Mouse (Mus musculus) right cerebral cortex, postnatal 36 days (tissue): ENCODE results near the gene Isca1.
"Not testable (repeated sequence)": the region's sequence is repeated elsewhere in the genome, so short reads cannot be mapped to it uniquely, and the experiment has no call there.

Experiments
- DNase-seq, 2 experiments: peaks; one replicate each; pipeline ENCODE4 v3.0.0; 2022; ENCODE audit warnings: low spot score in 2 of 2, mixed read lengths in 1 of 2

Gene Isca1

GRCm38 (mm10) chr13:59746711-59747110, 22.9 kb downstream of the Isca1 start, which contains the start of gene 1700014D04Rik:
1700014D04Rik (minus strand) TSS chr13:59746752.
- peak; percentile 51 to 71 for DNase-seq

GRCm38 (mm10) chr13:59746164-59746563, 23.4 kb downstream of the Isca1 start:
- no peak for DNase-seq

GRCm38 (mm10) chr13:59745462-59745861, 24.1 kb downstream of the Isca1 start:
- no peak for DNase-seq

GRCm38 (mm10) chr13:59741697-59742096, 27.9 kb downstream of the Isca1 start:
- no peak for DNase-seq

DNA sequence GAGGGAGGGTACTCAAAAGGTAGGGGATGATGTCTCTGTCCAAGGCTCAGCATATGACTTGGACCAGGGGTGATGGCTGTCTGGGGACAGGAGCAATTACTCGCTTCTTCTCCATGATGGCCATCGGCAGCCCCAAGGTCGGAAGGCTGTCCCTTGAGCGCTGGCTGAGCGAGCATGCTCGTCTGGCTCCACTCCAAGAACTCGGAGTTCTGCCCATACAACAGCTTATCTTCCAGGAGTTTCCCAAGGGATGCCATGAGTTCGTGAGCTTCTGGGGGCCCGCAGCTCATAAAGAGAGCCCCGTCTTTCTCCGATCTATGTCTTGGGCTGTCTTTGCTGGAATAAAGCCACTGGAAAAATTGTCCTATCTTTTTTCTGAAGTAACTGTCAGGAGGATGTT, 28.5 kb downstream of the Isca1 start:
- no peak for DNase-seq

DNA sequence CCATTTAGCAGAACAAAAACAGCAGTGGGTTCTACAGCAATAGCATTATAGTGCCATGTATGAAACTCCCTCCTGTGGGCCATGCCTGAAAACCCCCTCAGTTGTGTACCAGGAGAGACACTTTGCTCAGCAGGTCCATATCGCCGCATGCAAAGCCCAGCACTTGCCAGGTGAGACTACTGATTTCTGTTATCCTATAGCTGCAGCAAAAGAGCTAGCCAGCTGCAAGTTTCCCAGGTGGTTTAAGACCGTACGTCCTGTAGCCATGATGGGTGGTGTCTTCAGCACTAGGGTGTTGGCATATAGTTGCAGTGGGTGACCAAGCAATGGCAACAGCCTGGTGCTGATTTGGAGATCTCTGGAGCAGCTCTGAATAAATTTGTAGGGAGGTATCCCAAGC, 30.2 kb downstream of the Isca1 start:
- no peak for DNase-seq

DNA sequence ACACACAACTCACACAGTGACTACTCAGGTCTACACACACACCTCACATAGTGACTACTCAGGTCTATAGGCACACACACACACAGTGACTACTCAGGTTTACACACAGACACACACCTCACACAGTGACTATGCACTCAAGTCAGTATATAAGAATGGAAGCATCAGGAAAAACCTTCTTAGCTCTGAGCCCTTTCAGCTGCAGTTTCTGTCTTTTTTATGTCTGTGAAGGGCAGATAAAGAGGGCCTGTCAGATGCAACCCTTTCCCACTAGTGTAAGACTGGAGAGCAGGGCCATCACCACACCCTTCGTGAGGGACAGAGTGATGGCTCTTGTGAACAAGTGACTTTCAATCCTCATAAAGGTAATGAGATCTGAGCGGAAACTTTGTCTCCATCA, 31.2 kb downstream of the Isca1 start:
- DNase-seq, result no peak

DNA sequence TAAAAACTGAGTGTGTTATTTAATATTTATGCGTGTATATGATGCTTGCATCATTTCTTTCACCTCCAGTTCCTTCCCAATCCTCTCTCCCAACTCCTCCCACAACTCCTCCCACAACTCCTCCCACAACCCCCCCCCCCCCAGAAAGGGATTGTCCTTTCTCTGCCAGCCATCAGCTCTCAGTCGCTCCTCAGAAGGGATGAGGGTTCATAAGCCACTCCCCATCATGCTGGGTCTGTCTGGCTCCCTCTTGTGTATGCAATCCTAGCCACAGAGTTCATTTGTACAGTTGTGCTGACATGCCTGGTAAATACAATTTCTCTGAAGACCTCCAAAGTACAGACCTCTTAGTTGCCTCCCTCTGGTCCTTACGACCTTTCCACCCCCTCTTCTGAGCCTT, 34.4 kb downstream of the Isca1 start:
- no peak for DNase-seq

DNA sequence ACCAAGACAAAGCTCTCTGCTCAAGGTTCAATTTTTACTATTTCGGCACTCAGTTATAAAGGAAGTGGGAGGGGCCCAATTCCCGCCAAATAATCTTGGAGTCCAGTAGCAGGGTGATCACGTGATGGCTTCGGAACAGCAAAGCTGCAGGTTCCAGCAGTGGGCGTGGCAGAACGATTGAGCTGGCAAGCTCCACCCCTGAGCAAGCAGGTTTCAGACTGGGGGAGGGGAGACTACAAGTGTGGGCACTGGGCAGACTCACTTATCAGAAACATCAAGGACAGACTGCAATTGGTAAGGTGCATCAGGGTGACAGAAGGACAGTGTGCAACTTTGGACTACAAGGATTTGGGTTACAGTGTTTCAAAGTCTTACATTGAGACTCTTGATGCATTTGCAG, 35.3 kb downstream of the Isca1 start:
- DNase-seq, result not testable (repeated sequence)

- no peak for DNase-seq
Observed at GRCm38 (mm10) chr13:59733936-59734335, 35.7 kb downstream of the Isca1 start.

GRCm38 (mm10) chr13:59731652-59732051, 38.0 kb downstream of the Isca1 start, which contains the start of gene Spata31d1d:
Spata31d1d (minus strand) TSS chr13:59731752.
- no peak for DNase-seq

GRCm38 (mm10) chr13:59728378-59729093, 41.1 kb downstream of the Isca1 start:
- peak; percentile 67 to 70 for DNase-seq

GRCm38 (mm10) chr13:59726139-59726867, 43.3 kb downstream of the Isca1 start:
- no peak for DNase-seq

DNA sequence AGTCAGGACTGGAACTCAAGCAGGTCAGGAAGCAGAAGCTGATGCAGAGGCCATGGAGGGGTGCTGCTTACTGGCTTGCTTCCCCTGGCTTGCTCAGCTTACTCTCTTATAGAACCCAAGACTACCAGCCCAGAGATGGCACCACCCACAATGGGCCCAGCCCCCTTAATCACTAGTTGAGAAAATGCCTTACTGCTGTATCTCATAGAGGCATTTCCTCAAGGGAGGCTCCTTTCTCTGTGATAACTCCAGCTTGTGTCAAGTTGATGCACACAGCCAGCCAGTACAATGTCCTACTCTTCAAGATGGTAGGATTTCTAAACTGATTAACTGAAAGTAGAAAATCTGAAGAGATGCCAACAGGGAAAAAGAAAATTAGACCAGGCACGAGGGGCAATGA, 47.5 kb downstream of the Isca1 start:
- not testable (repeated sequence) for DNase-seq

DNA sequence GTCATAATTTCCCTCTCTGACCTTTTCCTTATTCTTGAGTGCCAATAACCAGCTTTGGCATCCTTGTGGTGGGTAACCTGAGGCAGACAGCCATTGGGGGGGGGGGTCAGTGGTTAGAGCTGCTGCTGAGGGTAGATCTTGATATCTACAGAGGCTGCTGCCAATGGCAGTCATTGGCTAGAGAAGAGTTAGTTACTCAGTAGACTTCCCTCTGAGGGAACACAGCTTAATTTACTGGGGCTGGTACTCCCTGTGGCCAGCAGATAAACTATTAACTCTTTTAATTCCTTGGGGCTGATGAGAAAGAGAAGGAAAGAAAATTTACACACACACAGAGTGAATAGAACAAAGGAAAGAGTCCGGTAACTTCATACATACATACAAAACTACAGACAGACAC, 50.1 kb downstream of the Isca1 start:
- DNase-seq, result no peak

- DNase-seq, result not testable (repeated sequence)
Observed at GRCm38 (mm10) chr13:59718857-59719440, 50.7 kb downstream of the Isca1 start.

GRCm38 (mm10) chr13:59713710-59714109, 55.9 kb downstream of the Isca1 start:
- no peak for DNase-seq

DNA sequence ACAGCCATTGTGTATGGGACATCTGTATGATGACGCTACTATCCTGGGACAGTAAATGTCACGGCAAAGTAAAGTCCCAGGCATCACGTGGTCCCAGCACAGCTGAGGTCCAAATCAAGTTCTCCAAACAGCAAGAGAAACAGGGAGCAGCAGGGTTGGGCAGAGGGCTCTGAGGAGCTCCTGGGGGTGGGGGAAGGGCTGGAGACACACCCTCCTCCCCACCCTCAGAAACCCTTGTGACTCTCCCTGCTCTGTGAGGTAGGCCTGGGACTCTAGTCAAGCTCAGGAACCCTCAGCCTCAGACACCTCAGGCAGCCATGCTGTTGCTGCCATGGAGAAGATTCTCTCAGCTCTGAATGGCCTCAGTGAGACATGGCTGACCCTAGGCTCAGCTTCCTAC, 57.6 kb downstream of the Isca1 start, which contains the start of gene Spata31d1b:
TSS of gene Spata31d1b (plus strand) at position 301 of the 400 bp plus-strand sequence.
- DNase-seq, result not testable (repeated sequence)

DNA sequence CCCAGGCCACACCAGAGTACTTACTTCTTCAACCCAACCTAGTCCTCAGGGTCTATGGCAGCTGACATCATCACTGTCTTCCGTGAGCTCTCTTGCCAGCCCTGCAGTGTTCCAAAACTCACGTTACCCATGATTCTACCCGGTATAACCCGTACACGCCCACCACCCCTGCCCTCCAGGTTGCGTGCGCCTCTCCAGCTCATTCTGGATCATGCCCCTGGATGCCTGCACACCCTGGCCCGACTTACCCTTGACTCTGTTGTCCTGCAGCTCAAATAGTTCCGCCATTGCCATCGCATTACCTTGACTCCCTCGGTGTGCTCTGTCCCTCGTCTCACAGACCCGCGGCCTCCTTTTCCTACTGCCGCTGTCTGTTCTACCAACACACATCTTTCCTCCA, 59.4 kb downstream of the Isca1 start, which contains the start of gene Spata31d1a:
TSS of gene Spata31d1a (minus strand) at position 101 of the 400 bp plus-strand sequence.
- no peak for DNase-seq
